Mouse (Mus musculus): Measurements from ENCODE around the gene Notch2. TPM values are rescaled to one million over a fixed set of nuclear protein-coding genes. Genes with fewer than 3 reads are reported as not detected.
"Not testable (repeated sequence)": the region's sequence is repeated elsewhere in the genome, so short reads cannot be mapped to it uniquely, and the experiment has no call there.

The Notch2 gene
- total RNA-seq, 1 experiment from 2014 or later, result 48.9 TPM

- no peak for ATAC-seq (replicated peaks; ENCODE audit: low read depth, poor library complexity, severe bottlenecking)
These were observed 115.4 kb downstream of the Notch2 start for GRCm38 (mm10) chr3:98128716-98129115.

DNA sequence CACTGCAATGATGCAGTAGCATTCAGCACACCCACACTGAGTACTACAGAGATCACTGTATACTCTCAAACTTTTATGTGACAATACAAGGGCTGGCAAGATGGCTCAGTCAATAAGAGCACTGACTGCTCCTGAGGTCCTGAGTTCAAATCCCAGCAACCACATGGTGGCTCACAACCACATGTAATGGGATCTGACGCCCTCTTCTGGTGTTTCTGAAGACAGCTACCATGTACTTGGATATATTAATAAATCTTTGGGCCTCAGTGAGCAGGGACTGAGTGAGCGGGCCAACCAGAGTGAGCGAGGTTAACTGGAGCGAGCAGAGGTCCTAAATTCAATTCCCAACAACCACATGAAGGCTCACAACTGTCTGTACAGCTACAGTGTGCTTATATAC is 118.8 kb downstream of the Notch2 start:
- ATAC-seq (replicated peaks; ENCODE audit: low read depth, poor library complexity, severe bottlenecking), result not testable (repeated sequence)

- no peak for ATAC-seq (replicated peaks; ENCODE audit: low read depth, poor library complexity, severe bottlenecking)
These were observed 119.3 kb downstream of the Notch2 start for GRCm38 (mm10) chr3:98132636-98133035.

- ATAC-seq (replicated peaks; ENCODE audit: low read depth, poor library complexity, severe bottlenecking), result no peak
These were observed 128.1 kb downstream of the Notch2 start for GRCm38 (mm10) chr3:98141456-98141855.

DNA sequence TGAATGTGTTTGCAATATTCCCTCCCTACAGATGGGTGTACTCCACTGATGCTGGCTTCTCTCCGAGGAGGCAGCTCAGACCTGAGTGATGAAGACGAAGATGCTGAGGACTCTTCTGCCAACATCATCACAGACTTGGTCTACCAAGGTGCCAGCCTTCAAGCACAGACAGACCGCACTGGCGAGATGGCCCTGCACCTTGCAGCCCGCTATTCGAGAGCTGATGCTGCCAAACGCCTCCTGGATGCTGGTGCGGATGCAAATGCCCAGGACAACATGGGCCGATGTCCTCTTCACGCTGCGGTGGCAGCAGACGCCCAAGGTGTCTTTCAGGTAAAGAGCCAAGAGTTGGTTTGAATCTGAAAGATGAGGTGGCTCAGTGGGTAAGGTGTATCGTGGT is 129.5 kb downstream of the Notch2 start:
- ATAC-seq (replicated peaks; ENCODE audit: low read depth, poor library complexity, severe bottlenecking), result no peak

- ATAC-seq (replicated peaks; ENCODE audit: low read depth, poor library complexity, severe bottlenecking), result no peak
These were observed 131.9 kb downstream of the Notch2 start for GRCm38 (mm10) chr3:98145204-98145603.

DNA sequence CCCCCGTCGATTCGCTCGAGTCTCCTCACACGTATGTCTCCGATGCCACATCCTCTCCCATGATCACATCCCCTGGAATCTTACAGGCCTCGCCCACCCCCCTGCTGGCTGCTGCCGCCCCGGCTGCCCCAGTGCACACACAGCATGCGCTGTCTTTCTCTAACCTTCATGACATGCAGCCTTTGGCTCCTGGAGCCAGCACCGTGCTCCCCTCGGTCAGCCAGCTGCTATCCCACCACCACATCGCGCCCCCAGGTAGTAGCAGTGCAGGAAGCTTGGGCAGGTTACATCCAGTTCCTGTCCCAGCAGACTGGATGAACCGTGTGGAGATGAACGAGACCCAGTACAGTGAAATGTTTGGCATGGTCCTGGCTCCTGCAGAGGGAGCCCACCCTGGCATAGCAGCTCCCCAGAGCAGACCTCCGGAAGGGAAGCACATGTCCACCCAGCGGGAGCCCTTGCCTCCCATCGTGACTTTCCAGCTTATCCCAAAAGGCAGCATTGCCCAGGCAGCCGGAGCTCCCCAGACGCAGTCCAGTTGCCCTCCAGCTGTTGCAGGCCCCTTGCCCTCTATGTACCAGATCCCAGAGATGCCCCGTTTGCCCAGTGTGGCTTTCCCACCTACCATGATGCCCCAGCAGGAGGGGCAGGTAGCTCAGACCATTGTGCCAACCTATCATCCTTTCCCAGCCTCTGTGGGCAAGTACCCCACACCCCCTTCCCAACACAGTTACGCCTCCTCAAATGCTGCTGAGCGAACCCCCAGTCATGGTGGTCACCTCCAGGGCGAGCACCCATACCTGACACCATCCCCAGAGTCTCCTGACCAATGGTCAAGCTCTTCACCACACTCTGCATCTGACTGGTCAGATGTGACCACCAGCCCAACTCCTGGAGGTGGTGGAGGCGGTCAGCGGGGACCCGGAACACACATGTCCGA is 133.4 kb downstream of the Notch2 start:
- ATAC-seq (replicated peaks; ENCODE audit: low read depth, poor library complexity, severe bottlenecking), result no peak

DNA sequence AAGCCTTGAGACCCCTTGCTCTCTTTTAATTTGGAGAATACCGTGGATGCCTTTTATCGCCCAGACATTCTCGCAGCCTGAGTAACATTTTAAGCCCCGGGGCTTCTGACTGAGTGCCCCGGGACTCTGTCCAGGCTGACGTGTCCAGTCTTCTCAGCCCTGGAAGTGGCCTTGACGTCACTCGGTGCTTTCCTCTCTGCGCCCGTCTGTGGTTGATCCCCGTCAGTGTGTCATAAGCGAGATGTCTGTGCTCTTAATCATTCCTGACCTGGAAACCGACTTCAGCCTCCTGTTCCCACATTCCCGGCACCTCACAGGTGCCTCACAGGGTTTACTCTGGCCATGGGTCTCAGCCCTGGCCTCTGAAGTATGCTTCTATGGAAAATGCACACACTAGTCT is 134.4 kb downstream of the Notch2 start:
- no peak for ATAC-seq (replicated peaks; ENCODE audit: low read depth, poor library complexity, severe bottlenecking)

DNA sequence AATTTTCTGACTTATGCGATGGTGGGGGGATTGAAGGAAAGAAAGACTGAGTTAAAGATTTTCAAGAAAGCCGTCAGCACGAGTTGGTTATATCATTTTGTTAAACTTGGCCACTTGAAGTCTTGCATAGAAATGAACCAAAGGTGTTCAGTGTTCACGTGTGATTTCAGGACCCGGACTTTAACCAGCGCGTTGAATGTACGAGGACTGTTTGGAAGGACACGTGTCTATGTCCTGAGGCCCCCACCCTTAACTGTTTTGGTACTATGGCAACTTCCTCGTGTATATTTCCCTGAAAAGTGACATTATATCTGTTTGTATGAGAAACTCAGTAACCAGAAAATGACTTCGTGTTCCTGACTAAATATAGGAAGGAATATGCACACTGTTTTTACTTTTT is 136.6 kb downstream of the Notch2 start:
- ATAC-seq (replicated peaks; ENCODE audit: low read depth, poor library complexity, severe bottlenecking), result no peak

DNA sequence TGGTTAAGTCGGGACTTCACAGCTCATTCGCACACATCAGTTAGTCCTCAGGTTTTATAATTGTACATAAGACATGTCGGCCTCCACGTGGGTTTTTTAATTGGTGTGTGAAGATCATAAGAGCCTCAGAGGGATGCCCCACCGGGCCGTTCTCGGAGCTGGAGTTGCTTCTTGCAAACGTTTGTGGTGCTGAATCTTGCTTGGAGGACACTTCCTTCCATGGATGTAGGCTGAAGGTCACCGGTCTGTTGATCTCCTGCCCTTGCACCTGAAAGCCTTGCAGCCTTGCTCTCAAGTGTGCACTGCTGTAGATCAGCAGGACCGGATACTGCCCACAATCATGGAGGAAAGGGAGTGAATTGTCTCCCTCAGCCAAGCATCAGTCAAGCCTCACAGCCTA is 137.7 kb downstream of the Notch2 start:
- ATAC-seq (replicated peaks; ENCODE audit: low read depth, poor library complexity, severe bottlenecking), result no peak

- no peak for ATAC-seq (replicated peaks; ENCODE audit: low read depth, poor library complexity, severe bottlenecking)
These were observed 140.1 kb downstream of the Notch2 start for GRCm38 (mm10) chr3:98153460-98153859.

GRCm38 (mm10) chr3:98156158-98156557 is 142.8 kb downstream of the Notch2 start:
- ATAC-seq (replicated peaks; ENCODE audit: low read depth, poor library complexity, severe bottlenecking), result no peak

DNA sequence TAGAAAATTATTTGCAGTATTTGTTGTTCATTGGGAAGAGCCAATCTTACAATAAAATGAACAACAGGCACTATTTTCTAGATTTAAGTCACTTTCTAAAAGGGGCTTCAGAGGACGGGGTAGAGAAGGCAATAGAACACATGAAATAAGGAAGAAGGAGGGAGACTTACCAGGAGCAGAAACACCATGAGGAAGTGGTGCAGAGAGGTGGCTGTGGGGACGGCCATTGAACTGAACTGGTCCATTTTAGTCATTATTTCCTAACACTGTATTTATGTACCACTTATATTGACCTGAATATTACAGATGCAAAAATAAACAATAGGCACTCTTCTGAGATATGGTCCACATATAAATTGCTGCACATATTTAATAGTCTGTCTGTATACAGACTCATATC is 143.7 kb downstream of the Notch2 start:
- ATAC-seq (replicated peaks; ENCODE audit: low read depth, poor library complexity, severe bottlenecking), result peak; percentile 64

- ATAC-seq (replicated peaks; ENCODE audit: low read depth, poor library complexity, severe bottlenecking), result peak; percentile 68
These were observed 144.3 kb downstream of the Notch2 start for GRCm38 (mm10) chr3:98157585-98157984.

GRCm38 (mm10) chr3:98158646-98159045 is 145.3 kb downstream of the Notch2 start:
- no peak for ATAC-seq (replicated peaks; ENCODE audit: low read depth, poor library complexity, severe bottlenecking)

GRCm38 (mm10) chr3:98159289-98159688 is 146.0 kb downstream of the Notch2 start:
- ATAC-seq (replicated peaks; ENCODE audit: low read depth, poor library complexity, severe bottlenecking), result no peak

DNA sequence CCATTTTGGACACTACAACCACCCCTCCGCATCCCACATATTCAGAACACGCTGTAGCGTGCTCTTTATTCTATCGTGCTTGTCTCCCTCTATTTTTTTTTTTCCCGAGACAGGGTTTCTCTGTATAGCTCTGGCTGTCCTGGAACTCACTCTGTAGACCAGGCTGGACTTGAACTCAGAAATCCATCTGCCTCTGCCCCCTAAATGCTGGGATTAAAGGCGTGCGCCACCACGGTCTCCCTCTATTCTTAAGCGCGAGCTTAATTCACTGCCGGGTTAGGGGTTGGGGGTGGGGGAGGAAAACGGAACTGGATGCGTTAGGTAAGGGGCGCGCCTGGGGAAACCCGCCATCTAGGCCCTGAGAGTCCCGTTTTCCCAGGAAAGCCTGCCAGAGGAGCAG is 147.0 kb downstream of the Notch2 start, which contains the start of gene Adam30:
Adam30 (plus strand) TSS at position 301 of the 400 bp plus-strand sequence.
- no peak for ATAC-seq (replicated peaks; ENCODE audit: low read depth, poor library complexity, severe bottlenecking)

DNA sequence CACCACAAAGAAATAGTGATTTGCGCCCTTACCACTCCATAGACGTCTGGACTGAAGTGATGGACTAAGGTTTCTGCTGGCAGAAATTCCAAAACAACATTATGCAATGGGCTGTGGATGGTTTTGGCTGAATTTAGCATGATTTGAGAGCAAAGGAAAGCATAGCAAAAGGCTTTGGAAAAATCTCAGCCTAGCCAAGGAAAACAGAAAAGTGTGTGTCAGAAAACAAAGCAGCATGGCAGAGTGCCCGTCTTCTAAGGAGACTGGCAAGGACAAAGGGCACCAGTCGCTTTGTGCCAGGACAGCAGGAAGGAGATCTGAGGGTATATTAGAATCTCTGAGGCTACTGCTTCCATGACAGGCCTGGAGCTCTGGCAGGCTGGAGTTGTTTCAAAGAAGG is 165.0 kb downstream of the Notch2 start:
- no peak for ATAC-seq (replicated peaks; ENCODE audit: low read depth, poor library complexity, severe bottlenecking)

GRCm38 (mm10) chr3:98180805-98181204 is 167.5 kb downstream of the Notch2 start:
- ATAC-seq (replicated peaks; ENCODE audit: low read depth, poor library complexity, severe bottlenecking), result peak; percentile 93

GRCm38 (mm10) chr3:98185163-98185714 is 171.9 kb downstream of the Notch2 start:
- ATAC-seq (replicated peaks; ENCODE audit: low read depth, poor library complexity, severe bottlenecking), result no peak

DNA sequence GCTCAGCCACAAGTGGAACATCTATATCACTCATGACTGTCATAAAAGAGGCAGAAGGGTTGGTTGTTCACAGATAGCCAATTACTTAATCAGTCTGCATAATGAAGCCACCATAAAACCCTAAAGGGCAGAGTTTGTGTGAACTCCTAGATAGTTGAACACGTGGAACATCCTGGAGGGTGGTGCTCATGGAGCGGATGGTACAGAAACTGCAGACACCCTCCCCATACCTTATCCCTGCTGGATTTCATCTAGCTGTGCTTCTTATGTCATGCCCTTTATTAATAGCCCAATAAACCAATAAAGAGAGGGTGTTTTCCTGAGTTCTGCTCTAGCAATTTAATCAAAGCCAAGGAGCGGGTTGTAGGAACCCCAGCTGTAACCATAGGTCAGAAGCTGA is 174.4 kb downstream of the Notch2 start:
- no peak for ATAC-seq (replicated peaks; ENCODE audit: low read depth, poor library complexity, severe bottlenecking)

Data from common myeloid progenitor, adult 5-6 weeks (primary cell).